Mouse (Mus musculus) lung, embryonic 16.5 days (tissue): Measurements from ENCODE around the gene Kat6b. TPM values are rescaled to one million over a fixed set of nuclear protein-coding genes. Genes with fewer than 3 reads are reported as not detected.
A peak's percentile ranks its signal among the peaks of the same experiment; 100 is the strongest.

Experiments used
- ATAC-seq: fragments of 200-750 bp; cut with Nextera tagmentation; 2 replicates; pipeline ENCODE4 v1.8.0; 2017; ENCODE audit warnings: low read depth, mild to moderate bottlenecking, moderate library complexity
- H3K27ac ChIP-seq: fragments of 300-500 bp; sonication (generic); 2 replicates; pipeline ENCODE4 v1.5.1; 2014; ENCODE audit warnings: mild to moderate bottlenecking, control low read depth, low read length
- H3K27me3 ChIP-seq: fragments of 300-500 bp; sonication (generic); 2 replicates; pipeline ENCODE4 v1.6.1; 2014; ENCODE audit warnings: low read depth, low read length, mixed read lengths; ENCODE audit not compliant: control insufficient read depth, insufficient read depth
- H3K36me3 ChIP-seq: fragments of 300-500 bp; sonication (generic); 2 replicates; pipeline ENCODE4 v1.6.1; 2014; ENCODE audit warnings: low read length; ENCODE audit not compliant: control insufficient read depth, insufficient read depth
- H3K4me1 ChIP-seq: fragments of 300-500 bp; sonication (generic); replicated peaks from 2 replicates; pipeline ENCODE4 v1.6.1; 2014; ENCODE audit warnings: low read length, mixed read lengths; ENCODE audit not compliant: control insufficient read depth, insufficient read depth
- H3K4me2 ChIP-seq: fragments of 300-500 bp; sonication (generic); 2 replicates; pipeline ENCODE4 v1.6.1; 2014; ENCODE audit warnings: low read depth, low read length, control low read depth
- H3K4me3 ChIP-seq: fragments of 300-500 bp; sonication (generic); 2 replicates; pipeline ENCODE4 v1.5.1; 2014; ENCODE audit warnings: mild to moderate bottlenecking, low read length, control low read depth
- H3K9ac ChIP-seq: fragments of 300-500 bp; sonication (generic); 2 replicates; pipeline ENCODE4 v1.6.1; 2014; ENCODE audit warnings: low read length, control low read depth
- H3K9me3 ChIP-seq: fragments of 300-500 bp; sonication (generic); 2 replicates; pipeline ENCODE4 v1.6.1; 2016; ENCODE audit warnings: low read length; ENCODE audit not compliant: control insufficient read depth
- WGBS: fragments of 180-500 bp; shearing (Covaris S2); extraction: QIAGEN DNeasy Blood & Tissue Kit; methylation state at CpG from one replicate; pipeline ENCODE4 v1.1.7; 2014; 5-methylcytosine and 5-hydroxymethylcytosine counted together
- polyA plus RNA-seq: library from polyadenylated mRNA; unstranded; fragments of >200 nt; fragmentation: Nextera tagmentation; extraction: Ambion mirVana; gene quantifications from 2 replicates; pipeline ENCODE4 v1.2.1, GENCODE M21; 2015

Kat6b gene
- polyA plus RNA-seq, 1 experiment from 2014 or later = 10.5 TPM

DNA sequence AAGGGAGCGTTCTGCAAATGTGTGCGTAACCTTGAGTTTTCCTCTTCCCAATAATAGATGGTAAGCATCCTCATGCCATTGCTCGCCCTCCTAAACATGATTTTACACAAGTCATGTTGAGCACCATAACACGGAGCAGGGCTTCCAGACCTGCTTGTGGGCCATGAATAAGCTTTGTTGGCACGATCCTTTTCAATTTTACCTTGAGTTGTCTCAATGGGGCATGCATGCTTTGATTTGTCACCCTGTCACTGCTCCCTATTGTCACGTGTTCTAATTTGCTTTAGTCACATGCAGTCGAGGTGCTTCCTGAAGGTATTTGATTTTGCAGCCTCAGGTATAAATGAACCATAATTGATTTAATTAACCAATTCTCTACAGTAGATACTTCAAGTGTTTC is 138.7 kb downstream of the Kat6b start:
- WGBS = 86% methylated on average over 7 of the region's 7 CpGs
- H3K27ac ChIP-seq = no peak overlapping the region
- H3K4me2 ChIP-seq = no peak overlapping the region
- H3K4me3 ChIP-seq = no peak overlapping the region
- H3K27me3 ChIP-seq = no peaks in the 10 kb centered on the region
- H3K4me1 ChIP-seq = peaks cover 9% of the 10 kb centered on the region; the same call in 1 of the 2 replicates
- no peaks in the 10 kb centered on the region for H3K9me3 ChIP-seq
- H3K36me3 ChIP-seq = peaks cover 5% of the 10 kb centered on the region; the same call in 1 of the 2 replicates
- no peak overlapping the region for H3K9ac ChIP-seq
- ATAC-seq = no peak

DNA sequence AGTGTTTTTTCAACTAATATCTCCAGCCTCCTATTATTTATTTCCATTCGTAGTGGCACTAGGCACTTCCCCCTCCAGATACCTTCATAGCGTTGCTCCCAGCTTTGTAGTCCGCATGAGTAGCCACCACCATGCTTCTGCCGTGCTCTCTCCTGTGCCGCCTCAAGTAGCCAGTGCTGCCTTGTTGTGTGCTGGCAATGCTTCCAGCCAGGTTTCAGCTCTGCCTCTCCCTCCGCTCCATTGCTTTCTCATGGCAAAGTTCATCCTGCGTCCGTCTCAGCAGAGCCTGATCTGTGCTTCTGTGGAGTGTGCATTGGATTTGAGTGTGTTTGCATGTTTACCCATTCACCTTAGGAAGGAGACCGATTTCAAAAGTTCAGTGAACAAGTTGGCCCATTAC is 144.7 kb downstream of the Kat6b start:
- Histone ChIP-seq H3K9ac (no peak overlapping the region), H3K4me3 (no peak overlapping the region), H3K9me3 (no peaks in the 10 kb centered on the region), H3K27me3 (no peaks in the 10 kb centered on the region), H3K4me2 (no peak overlapping the region), H3K27ac (no peak overlapping the region), H3K4me1 (no peaks in the 10 kb centered on the region), H3K36me3 (peaks cover 14% of the 10 kb centered on the region; the same call in 1 of the 2 replicates)
- ATAC-seq = no peak
- 91% methylated on average over 9 of the region's 9 CpGs for WGBS

DNA sequence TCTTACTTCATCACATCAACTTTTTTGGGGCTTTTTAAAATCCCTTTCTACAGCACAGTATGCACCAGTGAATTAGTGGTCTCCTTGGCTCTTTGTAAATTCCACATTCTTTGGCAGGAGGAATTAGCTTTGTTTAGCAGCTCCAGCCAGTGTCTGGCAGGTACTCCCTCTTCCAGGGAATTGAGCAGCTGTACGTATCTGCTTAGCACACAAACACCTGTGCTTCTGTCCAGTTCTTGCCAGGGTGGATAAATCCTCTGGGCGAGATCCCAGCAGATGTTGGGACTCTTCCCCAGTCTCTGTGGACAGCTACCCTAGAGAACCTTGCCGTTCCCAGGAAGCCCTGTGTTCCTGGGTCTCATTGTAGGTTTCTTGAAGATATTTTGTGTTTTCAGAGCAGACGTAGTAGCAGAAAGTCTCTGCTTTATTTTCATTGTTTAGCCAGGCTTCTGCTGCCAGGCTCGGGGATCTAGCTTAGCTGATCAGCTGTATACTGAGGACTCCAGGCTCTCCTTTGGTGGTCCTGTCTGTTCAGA is 150.5 kb downstream of the Kat6b start:
- Histone ChIP-seq H3K9ac (no peak overlapping the region), H3K36me3 (peaks cover 12% of the 10 kb centered on the region; the same call in 1 of the 2 replicates), H3K4me2 (no peak overlapping the region), H3K27me3 (no peaks in the 10 kb centered on the region), H3K27ac (no peak overlapping the region), H3K9me3 (no peaks in the 10 kb centered on the region), H3K4me1 (no peaks in the 10 kb centered on the region), H3K4me3 (no peak overlapping the region)
- 59% methylated on average over 5 of the region's 5 CpGs for WGBS
- no peak for ATAC-seq

DNA sequence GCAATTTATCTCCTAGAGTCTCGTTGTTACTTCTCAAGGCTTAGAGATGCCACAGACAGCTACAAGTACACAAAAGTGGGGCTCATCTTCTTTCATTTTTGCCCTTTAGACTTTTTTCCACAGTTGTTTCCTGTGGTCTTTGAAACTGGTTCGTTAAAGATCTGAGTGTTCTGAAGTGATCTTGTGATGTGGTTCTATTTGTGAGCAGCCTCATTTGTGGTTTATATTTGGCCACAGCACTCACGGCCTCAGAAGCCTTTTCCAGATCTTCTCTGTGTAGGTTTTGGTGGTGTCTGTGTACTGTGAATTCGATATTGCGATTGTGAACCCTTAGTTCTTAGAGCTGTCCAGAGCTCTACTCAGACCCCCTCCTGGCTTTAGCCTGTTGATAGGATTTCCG is 155.3 kb downstream of the Kat6b start:
- no peak for ATAC-seq
- H3K36me3 ChIP-seq = peaks cover 9% of the 10 kb centered on the region
- 85% methylated on average over 6 of the region's 6 CpGs for WGBS

DNA sequence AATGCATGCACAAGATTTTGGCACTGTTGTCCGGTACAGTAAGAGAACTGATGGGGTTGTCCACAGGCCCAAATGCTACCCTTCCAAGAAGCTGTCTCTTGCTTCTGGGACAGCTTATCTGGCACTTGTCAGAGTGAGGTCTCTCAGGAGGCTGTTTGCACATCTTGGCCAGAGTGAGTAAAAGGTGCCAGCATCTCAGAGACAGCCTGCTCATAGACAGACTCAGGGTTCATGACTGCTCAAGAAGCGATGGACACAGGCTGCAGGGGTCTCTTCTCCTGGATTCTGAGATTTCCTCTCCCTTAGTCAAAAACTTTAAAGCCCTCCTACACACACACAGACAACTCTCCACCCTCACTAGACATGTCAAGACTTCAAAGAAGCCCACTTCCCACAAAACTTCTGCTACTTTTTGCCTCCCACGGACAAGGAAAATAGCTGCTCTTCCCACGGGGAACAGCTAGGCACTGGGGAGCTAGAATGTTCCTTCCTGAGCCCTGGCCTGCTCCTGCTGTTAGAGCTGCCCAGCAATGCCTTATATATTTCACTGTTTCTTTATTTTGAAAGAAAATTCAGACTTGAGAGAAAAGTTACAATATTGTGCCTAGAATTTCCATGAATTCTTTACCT is 159.7 kb downstream of the Kat6b start:
- H3K36me3 ChIP-seq = peaks cover 9% of the 10 kb centered on the region
- ATAC-seq = 0 out of 2 replicates have a peak, but pooled peaks have one; percentile 20

More for the DNA sequence above, 155.3 kb downstream of the Kat6b start:
- Histone ChIP-seq H3K27ac (no peak overlapping the region), H3K27me3 (no peaks in the 10 kb centered on the region), H3K9ac (no peak overlapping the region), H3K4me2 (no peak overlapping the region), H3K4me3 (no peak overlapping the region), H3K4me1 (no peaks in the 10 kb centered on the region), H3K9me3 (no peaks in the 10 kb centered on the region)

DNA sequence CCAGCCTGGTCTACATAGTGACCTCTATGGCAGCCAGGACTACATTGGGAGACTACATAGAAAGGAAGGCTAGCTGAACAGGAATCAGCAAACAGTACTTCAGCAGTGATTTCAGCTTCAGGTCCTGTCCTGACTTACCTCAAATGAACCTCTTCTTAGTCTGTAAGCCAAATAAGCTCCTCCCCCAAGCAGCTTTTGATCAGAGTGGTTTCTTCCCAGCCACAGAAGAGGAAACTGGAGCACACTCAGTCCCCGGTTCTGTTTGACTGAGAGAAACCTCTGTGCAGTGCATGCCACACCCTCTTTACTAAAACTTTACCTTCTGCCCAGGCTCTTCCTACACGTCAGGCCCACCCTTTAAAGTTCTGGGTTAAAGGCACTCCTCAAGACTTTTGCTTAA is 172.6 kb downstream of the Kat6b start:
- Histone ChIP-seq H3K27me3 (no peaks in the 10 kb centered on the region), H3K4me1 (no peaks in the 10 kb centered on the region), H3K27ac (no peak overlapping the region), H3K9me3 (no peaks in the 10 kb centered on the region), H3K36me3 (no peaks in the 10 kb centered on the region), H3K4me2 (no peak overlapping the region), H3K4me3 (no peak overlapping the region), H3K9ac (no peak overlapping the region)
- WGBS = 49% methylated on average over 2 of the region's 2 CpGs
- no peak for ATAC-seq

More for the DNA sequence above, 159.7 kb downstream of the Kat6b start:
- Histone ChIP-seq H3K9ac (no peak overlapping the region), H3K9me3 (no peaks in the 10 kb centered on the region), H3K4me3 (no peak overlapping the region), H3K4me1 (no peaks in the 10 kb centered on the region), H3K27me3 (no peaks in the 10 kb centered on the region), H3K4me2 (no peak overlapping the region), H3K27ac (no peak overlapping the region)
- 57% methylated on average over 4 of the region's 4 CpGs for WGBS

DNA sequence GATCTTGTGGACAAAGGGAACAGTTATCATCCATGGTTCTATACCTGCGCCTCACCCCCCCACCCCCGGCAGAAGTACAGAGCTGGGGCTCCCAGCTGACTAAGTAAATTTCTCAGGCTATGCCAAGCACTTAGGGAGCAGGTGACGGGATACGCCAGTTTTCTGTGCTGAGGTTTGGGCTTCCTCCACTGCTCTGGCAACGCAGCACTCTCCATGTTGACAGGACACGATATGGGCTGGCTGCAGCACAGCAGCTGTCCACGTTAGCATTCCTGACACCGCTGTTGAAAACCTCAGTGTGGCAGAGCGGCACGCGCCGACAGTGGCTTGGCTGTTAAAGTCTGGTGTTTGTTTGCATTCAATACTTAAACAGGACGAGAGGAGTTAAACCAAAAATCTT is 177.9 kb downstream of the Kat6b start:
- Histone ChIP-seq H3K4me3 (peak overlapping the region; percentile 12; the same call in 1 of the 2 replicates), H3K9ac (no peak overlapping the region), H3K4me2 (peak overlapping the region; percentile 30), H3K27ac (no peak overlapping the region), H3K36me3 (peaks cover 7% of the 10 kb centered on the region; the same call in 1 of the 2 replicates), H3K27me3 (no peaks in the 10 kb centered on the region), H3K4me1 (peaks cover 5% of the 10 kb centered on the region; the same call in 1 of the 2 replicates), H3K9me3 (no peaks in the 10 kb centered on the region)
- 40% methylated on average over 13 of the region's 13 CpGs for WGBS
- ATAC-seq = peak; percentile 73

DNA sequence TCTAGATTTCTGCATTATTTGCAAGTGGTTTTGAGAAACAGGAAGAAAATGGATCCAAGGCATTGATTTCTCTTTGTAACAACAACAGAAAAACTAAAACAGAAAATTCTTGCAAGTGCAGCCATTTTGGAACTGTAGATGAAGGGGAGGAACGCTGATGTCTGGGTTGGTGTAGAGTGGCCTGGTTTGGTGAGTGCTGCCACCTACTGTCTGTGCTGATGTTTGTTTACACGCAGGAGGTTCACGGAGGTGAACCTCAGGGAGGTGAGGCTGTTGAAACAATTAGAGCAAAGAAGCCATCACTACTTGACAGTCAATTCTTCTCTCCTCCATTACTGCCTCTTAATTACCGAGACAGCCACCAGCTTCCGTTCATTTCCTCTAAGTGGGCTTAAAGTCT is 178.4 kb downstream of the Kat6b start:
- Histone ChIP-seq H3K27me3 (no peaks in the 10 kb centered on the region), H3K4me1 (peaks cover 5% of the 10 kb centered on the region; the same call in 1 of the 2 replicates), H3K36me3 (peaks cover 10% of the 10 kb centered on the region; the same call in 1 of the 2 replicates), H3K27ac (no peak overlapping the region), H3K9me3 (no peaks in the 10 kb centered on the region), H3K9ac (no peak overlapping the region), H3K4me2 (peak overlapping the region; percentile 30), H3K4me3 (no peak overlapping the region)
- 28% methylated on average over 5 of the region's 5 CpGs for WGBS
- ATAC-seq = peak; percentile 80

DNA sequence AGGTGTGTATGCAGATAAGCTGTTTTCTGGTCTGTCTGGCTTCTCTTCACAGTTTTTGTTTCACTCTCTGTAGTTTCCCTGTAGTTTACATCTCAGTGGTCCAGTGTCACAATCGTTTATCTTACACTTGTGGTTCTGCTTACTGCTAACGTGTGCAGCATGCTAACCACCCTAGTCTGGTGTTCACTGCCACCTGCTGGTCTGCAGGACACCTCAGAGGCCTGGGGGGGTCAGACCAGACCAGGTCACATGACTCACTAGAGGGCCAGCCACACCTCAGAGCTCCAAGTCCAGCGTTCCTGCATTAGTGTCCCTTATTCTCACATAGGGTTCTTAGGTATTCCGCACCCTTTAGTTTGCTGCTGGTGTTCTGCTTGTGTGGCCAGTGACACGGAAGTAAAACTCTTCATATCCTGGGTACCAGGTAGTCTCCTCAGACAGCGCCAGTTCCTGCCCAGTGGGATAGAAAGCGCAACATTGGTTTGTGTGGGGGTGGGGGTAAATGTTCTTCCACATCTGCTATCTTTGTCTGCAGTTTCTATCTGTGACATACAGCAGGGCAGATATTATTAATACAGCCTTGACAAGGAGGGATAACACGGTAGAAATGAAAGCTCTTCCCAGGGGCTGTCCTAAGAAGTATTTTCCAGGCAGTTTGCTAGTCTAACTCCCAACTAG is 181.4 kb downstream of the Kat6b start:
- Histone ChIP-seq H3K27ac (no peak overlapping the region), H3K4me1 (peaks cover 5% of the 10 kb centered on the region; the same call in 1 of the 2 replicates), H3K4me3 (no peak overlapping the region), H3K9ac (no peak overlapping the region), H3K4me2 (no peak overlapping the region), H3K36me3 (peaks cover 13% of the 10 kb centered on the region; the same call in 1 of the 2 replicates), H3K27me3 (no peaks in the 10 kb centered on the region), H3K9me3 (no peaks in the 10 kb centered on the region)
- ATAC-seq = no peak
- 63% methylated on average over 8 of the region's 8 CpGs for WGBS
